Mouse (Mus musculus) spleen, adult 2 months (tissue): ENCODE data around the gene Rffl. TPM values are rescaled to one million over a fixed set of nuclear protein-coding genes. Genes with fewer than 3 reads are reported as not detected.

Source experiments
- DNase-seq, 2 experiments: peaks; one replicate each; pipeline versions ENCODE4 v3.0.0 to v3.0.0-alpha.2; 2012 to 2021; ENCODE audit warnings: low spot score in 2 of 2, low read depth in 1 of 2
- H3K27ac ChIP-seq: fragments of 200-500 bp; 2 replicates; pipeline ENCODE4 v1.5.1; 2012; ENCODE audit warnings: low read length, inconsistent platforms; ENCODE audit not compliant: insufficient read depth
- H3K27me3 ChIP-seq: fragments of 200-500 bp; 2 replicates; pipeline ENCODE4 v1.6.1; 2012; ENCODE audit warnings: mild to moderate bottlenecking, moderate library complexity, low read length, inconsistent platforms; ENCODE audit not compliant: control insufficient read depth, insufficient read depth
- H3K36me3 ChIP-seq: fragments of 200-500 bp; 2 replicates; pipeline ENCODE4 v1.6.1; 2012; ENCODE audit warnings: mild to moderate bottlenecking, low read length, inconsistent platforms; ENCODE audit not compliant: control insufficient read depth, insufficient read depth
- H3K4me1 ChIP-seq: fragments of 200-500 bp; 2 replicates; pipeline ENCODE4 v1.6.1; 2011; ENCODE audit warnings: inconsistent platforms; ENCODE audit not compliant: control insufficient read depth, insufficient read depth, insufficient read length
- H3K4me3 ChIP-seq: fragments of 200-500 bp; 2 replicates; pipeline ENCODE4 v1.5.1; 2011; ENCODE audit warnings: mild to moderate bottlenecking, inconsistent platforms; ENCODE audit not compliant: insufficient read depth, insufficient read length; ENCODE audit errors: extremely low read depth
- CTCF ChIP-seq: fragments of 200-500 bp; IDR thresholded peaks from 2 replicates; pipeline ENCODE4 v1.5.1; 2011; ENCODE audit warnings: mild to moderate bottlenecking, inconsistent platforms; ENCODE audit not compliant: insufficient read depth, insufficient read length, insufficient replicate concordance; ENCODE audit errors: extremely low read depth
- POLR2A ChIP-seq: fragments of 200-500 bp; IDR thresholded peaks from 2 replicates; pipeline ENCODE4 v1.6.1; 2011; ENCODE audit warnings: low read depth, low read length, inconsistent platforms
- WGBS: fragments of 180-500 bp; shearing (Covaris S2); methylation state at CpG from one replicate; pipeline ENCODE4 v1.1.7; 2018; 5-methylcytosine and 5-hydroxymethylcytosine counted together
- polyA plus RNA-seq: library from polyadenylated mRNA; depleted of rRNA; stranded (reverse); fragments of >200 nt; gene quantifications from 2 replicates; pipeline ENCODE4 v1.2.3, GENCODE M21; 2012; rRNA removed

Gene Rffl
- 12.0 and 13.3 TPM in 2 replicates for polyA plus RNA-seq

DNA sequence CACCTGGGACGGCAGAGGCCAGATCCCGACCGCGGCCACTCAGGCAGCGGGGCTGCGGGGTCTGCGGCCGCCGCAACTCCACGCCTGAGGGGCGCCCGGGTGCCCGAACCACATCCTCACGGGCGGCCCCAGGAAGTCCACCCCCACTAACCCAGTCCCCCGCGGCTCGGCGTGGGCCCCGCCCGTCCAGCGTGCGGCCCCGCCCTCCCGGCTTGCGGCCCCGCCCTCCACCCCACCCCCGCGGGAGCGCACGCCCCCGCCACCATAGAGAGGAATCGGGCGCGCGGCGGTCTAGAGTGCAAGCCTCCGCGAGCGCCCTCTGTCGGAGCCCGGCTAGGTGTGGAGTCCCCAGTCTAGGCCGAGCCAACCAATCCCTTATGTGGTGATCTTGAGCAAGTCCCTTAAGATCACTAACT, at the start of gene Rffl:
Gene Rffl (minus strand): TSS at position 180 of the 416 bp plus-strand sequence.
- TF ChIP-seq CTCF: peak; percentile 92
- TF ChIP-seq POLR2A: no peak
- DNase-seq: peak; percentile 83 to 92
- WGBS: under 1% methylated on average over 42 of the region's 43 CpGs

GRCm38 (mm10) chr11:82920768-82921167, 49.8 kb upstream of the Rffl start:
- Histone ChIP-seq H3K4me1 (no peaks in the 10 kb centered on the region), H3K27me3 (no peaks in the 10 kb centered on the region), H3K36me3 (no peaks in the 10 kb centered on the region), H3K4me3 (no peak overlapping the region), H3K27ac (no peak overlapping the region)
- no peak for DNase-seq
- WGBS: 76% methylated on average over 10 of the region's 10 CpGs
- TF ChIP-seq CTCF (no peak), POLR2A (no peak)

More for the DNA sequence above, at the start of gene Rffl:
- peak within 1 kb of the TSS; percentile 74 for H3K27ac ChIP-seq
- no peaks in the 10 kb centered on the region for H3K27me3 ChIP-seq
- no peaks in the 10 kb centered on the region for H3K36me3 ChIP-seq
- peaks cover 5% of the 10 kb centered on the region for H3K4me1 ChIP-seq
- H3K4me3 ChIP-seq: peak within 1 kb of the TSS; percentile 76

GRCm38 (mm10) chr11:82914711-82915352, 43.8 kb upstream of the Rffl start:
- Histone ChIP-seq H3K27me3 (no peaks in the 10 kb centered on the region), H3K4me1 (no peaks in the 10 kb centered on the region), H3K27ac (no peak overlapping the region), H3K4me3 (no peak overlapping the region), H3K36me3 (no peaks in the 10 kb centered on the region)
- WGBS: 8% methylated on average over 16 of the region's 16 CpGs
- peak; percentile 99 for TF ChIP-seq CTCF
- no peak for TF ChIP-seq POLR2A
- DNase-seq: peak; percentile 37 to 65

GRCm38 (mm10) chr11:82910679-82911389, 39.8 kb upstream of the Rffl start:
- H3K27me3 ChIP-seq: no peaks in the 10 kb centered on the region
- 83% methylated on average over 11 of the region's 11 CpGs for WGBS
- TF ChIP-seq POLR2A (no peak), CTCF (no peak)
- H3K4me3 ChIP-seq: no peak overlapping the region
- H3K4me1 ChIP-seq: peaks cover 3% of the 10 kb centered on the region; the same call in 1 of the 2 replicates
- peaks cover 4% of the 10 kb centered on the region for H3K36me3 ChIP-seq
- no peak overlapping the region for H3K27ac ChIP-seq
- no peak for DNase-seq

DNA sequence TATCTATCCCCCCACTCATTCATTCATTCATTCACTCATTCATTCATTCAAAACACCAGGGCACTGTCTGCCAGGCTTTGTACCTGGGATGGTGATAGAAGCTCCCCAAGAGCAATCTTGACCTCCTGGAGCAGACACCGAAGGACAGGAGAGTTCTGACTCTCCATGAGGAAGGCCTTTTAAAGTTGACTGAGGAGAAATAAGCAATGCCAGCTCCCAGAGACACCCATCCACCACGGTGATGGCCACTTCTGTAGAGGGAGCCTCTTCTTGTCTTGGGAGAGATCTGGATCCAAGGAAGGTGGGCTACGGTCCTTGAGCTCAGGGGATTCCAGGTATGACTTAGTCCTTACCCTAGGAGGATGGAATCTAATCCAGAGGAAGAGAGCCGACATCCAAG, 39.2 kb upstream of the Rffl start, which contains the start of gene Unc45b:
Gene Unc45b (plus strand): TSS at position 301 of the 400 bp plus-strand sequence.
- peaks cover 3% of the 10 kb centered on the region; the same call in 1 of the 2 replicates for H3K4me1 ChIP-seq
- H3K27me3 ChIP-seq: no peaks in the 10 kb centered on the region
- 89% methylated on average over 4 of the region's 4 CpGs for WGBS
- H3K4me3 ChIP-seq: no peak within 1 kb of the TSS
- TF ChIP-seq POLR2A (no peak), CTCF (no peak)
- no peak within 1 kb of the TSS for H3K27ac ChIP-seq
- peaks cover 6% of the 10 kb centered on the region for H3K36me3 ChIP-seq
- no peak for DNase-seq

DNA sequence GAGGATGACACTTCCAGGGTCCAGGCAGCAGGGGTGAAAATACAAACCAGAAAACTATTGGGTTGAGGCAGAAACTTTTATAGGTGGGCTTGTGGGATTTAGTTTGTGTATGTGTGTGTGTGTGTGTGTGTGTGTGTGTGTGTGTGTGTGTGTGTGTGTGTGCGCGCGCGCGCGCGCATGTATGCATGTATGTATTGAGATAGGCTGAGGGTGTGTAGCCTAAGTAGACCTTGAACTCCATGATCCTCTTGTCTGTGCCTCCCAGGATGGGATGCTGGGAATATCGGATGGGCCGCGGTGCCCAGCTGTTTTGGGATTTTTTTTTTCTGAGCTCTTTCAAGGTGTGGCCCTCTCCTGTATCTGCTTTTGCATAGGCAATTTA, 37.6 kb upstream of the Rffl start:
- no peak for TF ChIP-seq POLR2A
- TF ChIP-seq CTCF: no peak
- no peak for DNase-seq
- no peaks in the 10 kb centered on the region for H3K27me3 ChIP-seq
- H3K27ac ChIP-seq: no peak overlapping the region; the same call in 1 of the 2 replicates
- peaks cover 20% of the 10 kb centered on the region for H3K36me3 ChIP-seq
- WGBS: 68% methylated on average over 10 of the region's 10 CpGs
- H3K4me1 ChIP-seq: peaks cover 3% of the 10 kb centered on the region; the same call in 1 of the 2 replicates
- 0 out of 2 replicates have a peak overlapping the region, but pooled peaks have one; percentile 85 for H3K4me3 ChIP-seq
